Mouse (Mus musculus) cerebellum, postnatal 36 days (tissue): ENCODE results near the gene Tnip1.

Experiments used
- DNase-seq, 2 experiments: peaks; one replicate each; pipeline ENCODE4 v3.0.0; 2021 to 2022; ENCODE audit warnings: mixed read lengths in 2 of 2

Tnip1 gene

GRCm38 (mm10) chr11:54931405-54932093, 31.2 kb downstream of the Tnip1 start:
- peak; percentile 57 to 59 for DNase-seq

GRCm38 (mm10) chr11:54930318-54930979, 32.3 kb downstream of the Tnip1 start:
- DNase-seq = peak; percentile 70 to 72

GRCm38 (mm10) chr11:54929744-54930143, 33.0 kb downstream of the Tnip1 start:
- DNase-seq = no peak

- DNase-seq = no peak
Observed at GRCm38 (mm10) chr11:54929290-54929689, 33.4 kb downstream of the Tnip1 start.

- no peak for DNase-seq
Observed at GRCm38 (mm10) chr11:54928886-54929285, 33.8 kb downstream of the Tnip1 start.

GRCm38 (mm10) chr11:54928219-54928618, 34.5 kb downstream of the Tnip1 start:
- DNase-seq = no peak

- peak; percentile 66 to 70 for DNase-seq
Observed at GRCm38 (mm10) chr11:54927346-54928140, 35.2 kb downstream of the Tnip1 start.

- DNase-seq = no peak
Observed at GRCm38 (mm10) chr11:54924145-54924544, 38.6 kb downstream of the Tnip1 start.

GRCm38 (mm10) chr11:54922488-54922887, 40.2 kb downstream of the Tnip1 start:
- DNase-seq = no peak

- DNase-seq = no peak
Observed at GRCm38 (mm10) chr11:54921798-54922197, 40.9 kb downstream of the Tnip1 start.

GRCm38 (mm10) chr11:54920973-54921580, 41.6 kb downstream of the Tnip1 start:
- no peak for DNase-seq

GRCm38 (mm10) chr11:54920127-54920972, 42.4 kb downstream of the Tnip1 start:
- DNase-seq = no peak

- no peak for DNase-seq
Observed at GRCm38 (mm10) chr11:54918273-54918672, 44.4 kb downstream of the Tnip1 start.

- DNase-seq = no peak
Observed at GRCm38 (mm10) chr11:54917461-54917860, 45.3 kb downstream of the Tnip1 start.

- DNase-seq = peak in 1 of 2 experiments; percentile 22
Observed at GRCm38 (mm10) chr11:54913841-54914240, 48.9 kb downstream of the Tnip1 start.

GRCm38 (mm10) chr11:54912503-54913316, 50.0 kb downstream of the Tnip1 start:
- DNase-seq = no peak

GRCm38 (mm10) chr11:54911671-54912502, 50.8 kb downstream of the Tnip1 start:
- DNase-seq = no peak

GRCm38 (mm10) chr11:54911201-54911600, 51.5 kb downstream of the Tnip1 start:
- DNase-seq = no peak

- DNase-seq = no peak
Observed at GRCm38 (mm10) chr11:54910081-54910665, 52.5 kb downstream of the Tnip1 start.

- no peak for DNase-seq
Observed at GRCm38 (mm10) chr11:54909273-54909672, 53.4 kb downstream of the Tnip1 start.
